Mouse (Mus musculus) intestine, postnatal 0 days (tissue): Measurements from ENCODE around the gene Il24. TPM values are rescaled to one million over a fixed set of nuclear protein-coding genes. Genes with fewer than 3 reads are reported as not detected.

Source experiments
- ATAC-seq: fragments of 200-750 bp; cut with Nextera tagmentation; 2 replicates; pipeline ENCODE4 v1.8.0; 2017; ENCODE audit warnings: mild to moderate bottlenecking, moderate TSS enrichment, moderate library complexity
- H3K27ac ChIP-seq: fragments of 300-500 bp; sonication (generic); 2 replicates; pipeline ENCODE4 v1.5.1; 2014; ENCODE audit warnings: mild to moderate bottlenecking, low read depth, low read length, moderate library complexity
- H3K27me3 ChIP-seq: fragments of 300-500 bp; sonication (generic); replicated peaks from 2 replicates; pipeline ENCODE4 v1.6.1; 2014; ENCODE audit warnings: low read length, mixed read lengths; ENCODE audit not compliant: control insufficient read depth, insufficient read depth
- H3K36me3 ChIP-seq: fragments of 300-500 bp; sonication (generic); 2 replicates; pipeline ENCODE4 v1.6.1; 2014; ENCODE audit warnings: mild to moderate bottlenecking, moderate library complexity; ENCODE audit not compliant: control insufficient read depth, insufficient read depth
- H3K4me1 ChIP-seq: fragments of 300-500 bp; sonication (generic); replicated peaks from 2 replicates; pipeline ENCODE4 v1.6.1; 2014; ENCODE audit warnings: antibody characterized with exemption, low read length, mixed read lengths; ENCODE audit not compliant: control insufficient read depth, insufficient read depth
- H3K4me2 ChIP-seq: fragments of 300-500 bp; sonication (generic); replicated peaks from 2 replicates; pipeline ENCODE4 v1.6.1; 2014; ENCODE audit warnings: low read depth, mild to moderate bottlenecking, moderate library complexity
- H3K4me3 ChIP-seq: fragments of 300-500 bp; sonication (generic); 2 replicates; pipeline ENCODE4 v1.5.1; 2014; ENCODE audit warnings: low read depth, low read length
- H3K9ac ChIP-seq: fragments of 300-500 bp; sonication (generic); 2 replicates; pipeline ENCODE4 v1.6.1; 2014; ENCODE audit warnings: mild to moderate bottlenecking, low read depth, low read length
- H3K9me3 ChIP-seq: fragments of 300-500 bp; sonication (generic); 2 replicates; pipeline ENCODE4 v1.6.1; 2016; ENCODE audit warnings: mixed run types; ENCODE audit not compliant: control insufficient read depth
- CTCF ChIP-seq: sonication (generic); IDR thresholded peaks from 2 replicates; pipeline ENCODE4 v1.5.1; 2016; ENCODE audit warnings: low read depth, mild to moderate bottlenecking, control low read depth, antibody characterized with exemption, moderate library complexity
- WGBS: fragments of 180-500 bp; shearing (Covaris S2); extraction: QIAGEN DNeasy Blood & Tissue Kit; methylation state at CpG from one replicate; pipeline ENCODE4 v1.1.7; 2014; 5-methylcytosine and 5-hydroxymethylcytosine counted together
- polyA plus RNA-seq: library from polyadenylated mRNA; unstranded; fragments of >200 nt; fragmentation: Nextera tagmentation; extraction: Ambion mirVana; gene quantifications from 2 replicates; pipeline ENCODE4 v1.2.1, GENCODE M21; 2015

The Il24 gene
- polyA plus RNA-seq: not detected in 2 replicates

DNA sequence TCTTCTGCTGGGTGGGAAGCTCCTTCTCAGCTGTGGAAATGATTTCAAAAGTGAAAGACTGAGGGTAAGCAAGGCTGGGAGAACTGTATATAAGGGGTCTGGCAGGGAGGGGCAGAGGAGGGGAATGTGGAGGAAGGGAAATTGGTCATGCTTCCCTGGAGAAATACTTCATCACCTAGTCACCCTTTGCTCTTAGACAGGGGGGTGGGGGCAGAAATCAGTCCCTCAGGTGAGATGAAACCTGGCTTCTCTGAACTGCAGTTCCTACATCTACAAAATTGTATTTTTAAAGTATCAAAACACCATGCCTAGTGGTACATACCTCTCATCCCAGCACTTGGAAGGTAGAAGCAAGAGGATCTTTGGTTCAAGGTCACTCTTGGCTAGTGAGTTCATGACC lies at the start of gene Il24:
Gene Il24 (minus strand): TSS at position 101 of the 400 bp plus-strand sequence.
- H3K36me3 ChIP-seq: no peaks in the 10 kb centered on the region
- H3K9ac ChIP-seq: no peak within 1 kb of the TSS
- no peak within 1 kb of the TSS for H3K4me2 ChIP-seq
- H3K27me3 ChIP-seq: no peaks in the 10 kb centered on the region
- no peaks in the 10 kb centered on the region for H3K4me1 ChIP-seq
- no peak for TF ChIP-seq CTCF
- no peak within 1 kb of the TSS for H3K27ac ChIP-seq
- H3K4me3 ChIP-seq: no peak within 1 kb of the TSS
- ATAC-seq: no peak
- no peaks in the 10 kb centered on the region for H3K9me3 ChIP-seq

DNA sequence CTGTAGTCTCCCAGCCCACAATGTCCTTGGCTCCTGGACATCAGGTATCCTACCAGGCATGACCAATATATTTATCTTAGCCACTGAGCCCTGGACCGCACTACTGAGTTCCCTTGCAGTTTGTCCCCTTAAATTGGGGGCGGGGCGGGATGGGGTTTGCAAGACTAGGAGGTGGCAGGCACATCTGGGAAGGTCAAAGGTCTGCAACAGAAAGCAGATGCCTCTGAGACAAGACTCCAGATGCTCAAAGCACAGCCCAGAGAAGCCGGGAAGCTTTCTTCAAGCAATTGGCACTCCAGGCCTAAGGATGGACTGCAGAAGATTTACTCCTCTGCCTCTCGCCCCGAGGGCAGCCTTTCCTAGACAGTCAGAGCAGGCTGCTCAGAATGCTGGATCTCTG lies 49.1 kb upstream of the Il24 start:
- Histone ChIP-seq H3K9me3 (no peaks in the 10 kb centered on the region), H3K4me2 (no peak overlapping the region), H3K36me3 (no peaks in the 10 kb centered on the region), H3K4me1 (0 out of 2 replicates have a peak, but pooled peaks cover 2% of the 10 kb centered on the region), H3K27ac (no peak overlapping the region), H3K4me3 (no peak overlapping the region), H3K27me3 (no peaks in the 10 kb centered on the region), H3K9ac (no peak overlapping the region)
- ATAC-seq: no peak
- TF ChIP-seq CTCF: no peak
- WGBS: 53% methylated on average over 6 of the region's 6 CpGs

DNA sequence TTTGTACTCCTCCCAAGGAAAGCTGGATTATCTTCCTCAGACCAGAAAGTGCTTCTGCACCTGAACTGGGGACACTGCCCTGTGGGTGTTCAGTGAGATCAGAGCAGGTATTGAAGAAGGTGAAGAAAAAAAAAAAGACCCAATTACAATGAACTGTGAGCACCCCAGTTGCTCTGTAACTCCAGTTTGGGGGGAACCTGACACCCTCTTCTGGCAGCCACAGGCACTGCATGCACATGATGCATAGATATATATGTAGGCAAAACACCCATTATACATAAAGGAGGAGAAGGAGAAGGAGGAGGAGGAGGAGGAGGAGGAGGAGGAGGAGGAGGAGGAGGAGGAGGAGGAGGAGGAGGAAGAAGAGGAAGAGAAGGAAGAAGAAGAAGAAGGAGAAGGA lies 39.2 kb upstream of the Il24 start:
- no peak for ATAC-seq
- no peak overlapping the region for H3K4me3 ChIP-seq
- no peaks in the 10 kb centered on the region for H3K27me3 ChIP-seq

GRCm38 (mm10) chr1:130918323-130918980 lies 31.2 kb upstream of the Il24 start:
- TF ChIP-seq CTCF: no peak
- Histone ChIP-seq H3K9ac (no peak overlapping the region), H3K9me3 (no peaks in the 10 kb centered on the region), H3K4me2 (no peak overlapping the region), H3K36me3 (no peaks in the 10 kb centered on the region), H3K4me3 (no peak overlapping the region), H3K27ac (no peak overlapping the region), H3K4me1 (no peaks in the 10 kb centered on the region), H3K27me3 (no peaks in the 10 kb centered on the region)
- 18% methylated on average over 1 of the region's 1 CpGs for whole genome bisulfite sequencing
- peak; percentile 59 for ATAC-seq

More for the DNA sequence above, 39.2 kb upstream of the Il24 start:
- H3K9ac ChIP-seq: no peak overlapping the region
- no peaks in the 10 kb centered on the region for H3K9me3 ChIP-seq
- H3K4me2 ChIP-seq: no peak overlapping the region
- no peak overlapping the region for H3K27ac ChIP-seq
- no peaks in the 10 kb centered on the region for H3K4me1 ChIP-seq
- TF ChIP-seq CTCF: peak; percentile 49
- no peaks in the 10 kb centered on the region for H3K36me3 ChIP-seq

DNA sequence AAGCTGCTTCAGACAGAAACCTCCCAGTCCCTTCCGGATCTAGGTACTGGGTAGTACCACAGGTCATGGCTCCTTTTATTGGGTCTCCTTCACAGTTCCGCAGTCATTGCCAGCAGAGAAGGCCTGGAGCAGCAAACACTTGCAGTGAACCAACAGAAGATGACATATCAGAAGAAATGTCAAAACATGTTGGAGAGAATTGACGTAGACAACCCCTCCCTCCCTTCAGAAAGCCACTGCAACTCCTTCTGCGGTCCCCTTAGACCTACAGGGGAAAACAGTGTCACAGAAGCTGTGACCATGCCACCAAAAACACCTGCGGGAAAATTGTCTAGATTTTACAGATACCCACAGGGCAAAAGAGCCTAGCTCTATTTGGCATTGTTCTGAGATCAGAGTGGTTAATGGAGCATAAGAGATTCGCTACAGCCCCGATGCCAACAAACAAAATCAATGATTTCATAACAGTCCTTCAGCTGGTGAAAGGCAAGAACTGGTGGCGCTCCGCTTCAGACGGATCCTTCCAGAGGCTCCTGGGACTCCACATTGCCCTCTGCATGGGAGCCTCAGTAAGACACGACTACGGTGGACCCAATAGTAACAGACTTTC lies 24.3 kb upstream of the Il24 start, which contains the start of gene Il20:
Gene Il20 (minus strand): TSS at position 51 of the 610 bp plus-strand sequence.
- Histone ChIP-seq H3K4me2 (no peak within 1 kb of the TSS), H3K4me1 (no peaks in the 10 kb centered on the region), H3K27ac (no peak within 1 kb of the TSS), H3K9me3 (no peaks in the 10 kb centered on the region), H3K9ac (no peak within 1 kb of the TSS), H3K4me3 (no peak within 1 kb of the TSS), H3K27me3 (no peaks in the 10 kb centered on the region), H3K36me3 (no peaks in the 10 kb centered on the region)
- 88% methylated on average over 12 of the region's 12 CpGs for WGBS
- ATAC-seq: no peak
- TF ChIP-seq CTCF: no peak

DNA sequence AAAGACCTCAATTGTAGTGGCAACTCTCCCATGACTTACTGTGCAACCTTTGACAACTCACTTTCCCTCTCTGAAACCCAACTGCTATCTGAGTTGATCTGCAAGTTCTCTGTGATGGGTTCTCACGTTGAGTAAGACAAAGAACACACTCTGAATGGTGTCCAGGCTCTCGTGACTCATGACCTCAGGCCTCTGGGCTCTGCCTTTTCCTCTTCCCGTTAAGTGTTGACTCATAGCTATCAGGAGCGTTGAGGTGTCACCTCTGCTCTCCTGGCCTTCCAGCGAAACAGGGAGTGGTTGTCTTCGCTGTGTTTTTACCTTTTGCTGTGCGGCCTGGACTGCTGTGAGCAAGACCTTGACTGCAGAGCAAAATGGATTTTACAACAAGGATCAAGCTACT lies 15.3 kb upstream of the Il24 start:
- Histone ChIP-seq H3K36me3 (no peaks in the 10 kb centered on the region), H3K27me3 (no peaks in the 10 kb centered on the region), H3K4me3 (no peak overlapping the region), H3K9me3 (no peaks in the 10 kb centered on the region), H3K27ac (no peak overlapping the region), H3K9ac (no peak overlapping the region), H3K4me1 (no peaks in the 10 kb centered on the region), H3K4me2 (no peak overlapping the region)
- WGBS: 59% methylated on average over 7 of the region's 7 CpGs
- no peak; the same call in 1 of the 2 replicates for ATAC-seq
- TF ChIP-seq CTCF: no peak
